Mouse (Mus musculus) lung, embryonic 16.5 days (tissue): ENCODE data around the gene Tmem236. TPM values are rescaled to one million over a fixed set of nuclear protein-coding genes. Genes with fewer than 3 reads are reported as not detected.

Source experiments
- ATAC-seq: fragments of 200-750 bp; cut with Nextera tagmentation; 2 replicates; pipeline ENCODE4 v1.8.0; 2017; ENCODE audit warnings: low read depth, mild to moderate bottlenecking, moderate library complexity
- H3K27ac ChIP-seq: fragments of 300-500 bp; sonication (generic); 2 replicates; pipeline ENCODE4 v1.5.1; 2014; ENCODE audit warnings: mild to moderate bottlenecking, control low read depth, low read length
- H3K27me3 ChIP-seq: fragments of 300-500 bp; sonication (generic); 2 replicates; pipeline ENCODE4 v1.6.1; 2014; ENCODE audit warnings: low read depth, low read length, mixed read lengths; ENCODE audit not compliant: control insufficient read depth, insufficient read depth
- H3K36me3 ChIP-seq: fragments of 300-500 bp; sonication (generic); 2 replicates; pipeline ENCODE4 v1.6.1; 2014; ENCODE audit warnings: low read length; ENCODE audit not compliant: control insufficient read depth, insufficient read depth
- H3K4me1 ChIP-seq: fragments of 300-500 bp; sonication (generic); replicated peaks from 2 replicates; pipeline ENCODE4 v1.6.1; 2014; ENCODE audit warnings: low read length, mixed read lengths; ENCODE audit not compliant: control insufficient read depth, insufficient read depth
- H3K4me2 ChIP-seq: fragments of 300-500 bp; sonication (generic); 2 replicates; pipeline ENCODE4 v1.6.1; 2014; ENCODE audit warnings: low read depth, low read length, control low read depth
- H3K4me3 ChIP-seq: fragments of 300-500 bp; sonication (generic); 2 replicates; pipeline ENCODE4 v1.5.1; 2014; ENCODE audit warnings: mild to moderate bottlenecking, low read length, control low read depth
- H3K9ac ChIP-seq: fragments of 300-500 bp; sonication (generic); 2 replicates; pipeline ENCODE4 v1.6.1; 2014; ENCODE audit warnings: low read length, control low read depth
- H3K9me3 ChIP-seq: fragments of 300-500 bp; sonication (generic); 2 replicates; pipeline ENCODE4 v1.6.1; 2016; ENCODE audit warnings: low read length; ENCODE audit not compliant: control insufficient read depth
- WGBS: fragments of 180-500 bp; shearing (Covaris S2); extraction: QIAGEN DNeasy Blood & Tissue Kit; methylation state at CpG from one replicate; pipeline ENCODE4 v1.1.7; 2014; 5-methylcytosine and 5-hydroxymethylcytosine counted together
- polyA plus RNA-seq: library from polyadenylated mRNA; unstranded; fragments of >200 nt; fragmentation: Nextera tagmentation; extraction: Ambion mirVana; gene quantifications from 2 replicates; pipeline ENCODE4 v1.2.1, GENCODE M21; 2015

Tmem236 gene
- polyA plus RNA-seq, 1 experiment from 2014 or later = 0.05 TPM

DNA sequence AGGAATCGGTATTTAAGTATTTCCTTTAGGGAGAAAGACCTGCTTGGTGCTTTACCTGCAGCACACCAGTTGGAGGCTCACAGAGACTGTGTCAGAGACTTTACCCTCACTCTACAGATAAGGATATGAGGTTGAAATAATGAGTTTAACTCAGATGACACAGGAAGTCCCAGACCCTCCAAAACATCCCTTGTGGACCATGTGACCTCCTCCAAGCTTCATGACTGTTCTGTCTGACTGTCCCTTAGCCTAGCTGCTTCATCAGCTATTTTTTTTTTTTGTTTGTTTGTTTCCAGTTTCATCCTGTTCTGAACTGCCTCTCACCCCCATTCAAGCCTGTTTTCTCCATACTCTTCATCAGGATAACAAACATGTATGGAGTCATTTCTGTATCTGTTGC is 58.6 kb downstream of the Tmem236 start:
- no peaks in the 10 kb centered on the region for H3K27me3 ChIP-seq
- no peak overlapping the region for H3K4me2 ChIP-seq
- ATAC-seq = no peak
- H3K9me3 ChIP-seq = no peaks in the 10 kb centered on the region
- 72% methylated on average over 1 of the region's 1 CpGs for WGBS
- peaks cover 3% of the 10 kb centered on the region; the same call in 1 of the 2 replicates for H3K4me1 ChIP-seq
- no peak overlapping the region for H3K27ac ChIP-seq
- no peak overlapping the region for H3K4me3 ChIP-seq
- no peaks in the 10 kb centered on the region for H3K36me3 ChIP-seq
- H3K9ac ChIP-seq = no peak overlapping the region

DNA sequence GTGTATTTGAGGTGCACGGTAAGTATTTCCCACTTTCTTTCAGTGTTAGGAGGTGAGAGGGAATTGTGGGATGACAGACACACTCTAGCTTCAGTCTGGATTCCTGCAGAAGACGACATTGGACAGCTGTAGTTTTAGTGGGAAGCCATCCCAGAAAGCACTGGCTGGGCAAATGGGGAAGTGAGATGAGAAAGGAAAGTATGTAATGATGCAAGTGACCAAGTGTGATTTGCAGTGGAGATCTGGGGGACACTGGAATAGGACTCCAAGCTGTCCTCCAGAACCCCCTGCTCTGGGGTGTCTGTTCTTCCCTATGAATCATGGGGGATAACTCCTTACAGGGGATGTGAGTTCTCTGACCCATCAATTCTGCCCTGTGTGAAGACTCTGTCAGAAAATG is 59.7 kb downstream of the Tmem236 start:
- Histone ChIP-seq H3K9ac (no peak overlapping the region), H3K36me3 (no peaks in the 10 kb centered on the region), H3K27me3 (no peaks in the 10 kb centered on the region), H3K9me3 (no peaks in the 10 kb centered on the region), H3K27ac (no peak overlapping the region), H3K4me3 (no peak overlapping the region), H3K4me2 (no peak overlapping the region), H3K4me1 (peaks cover 7% of the 10 kb centered on the region; the same call in 1 of the 2 replicates)
- 46% methylated on average over 2 of the region's 2 CpGs for WGBS
- ATAC-seq = no peak

DNA sequence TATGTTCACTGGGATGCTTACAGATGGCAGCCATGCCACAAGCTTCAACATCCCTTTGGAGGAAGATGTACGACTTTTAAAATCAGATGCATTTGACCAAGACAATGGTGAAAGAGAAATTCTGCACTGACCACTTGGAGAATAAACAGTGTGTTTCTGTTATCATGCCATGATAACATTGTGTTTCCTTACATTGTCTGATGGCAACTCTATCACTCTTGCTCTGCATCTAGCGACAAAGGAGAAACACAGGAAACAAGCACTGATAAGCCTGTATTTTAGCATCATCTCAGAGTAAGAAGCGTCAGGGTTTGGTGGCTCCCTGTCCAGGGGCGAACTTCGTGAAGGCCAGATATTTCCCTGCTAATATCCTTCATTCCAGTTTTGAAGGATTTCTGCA is 61.0 kb downstream of the Tmem236 start:
- Histone ChIP-seq H3K4me2 (no peak overlapping the region), H3K9me3 (no peaks in the 10 kb centered on the region), H3K4me1 (peaks cover 7% of the 10 kb centered on the region; the same call in 1 of the 2 replicates), H3K9ac (no peak overlapping the region), H3K27ac (no peak overlapping the region), H3K36me3 (no peaks in the 10 kb centered on the region), H3K4me3 (no peak overlapping the region), H3K27me3 (no peaks in the 10 kb centered on the region)
- no peak for ATAC-seq
- WGBS = 63% methylated on average over 5 of the region's 5 CpGs

DNA sequence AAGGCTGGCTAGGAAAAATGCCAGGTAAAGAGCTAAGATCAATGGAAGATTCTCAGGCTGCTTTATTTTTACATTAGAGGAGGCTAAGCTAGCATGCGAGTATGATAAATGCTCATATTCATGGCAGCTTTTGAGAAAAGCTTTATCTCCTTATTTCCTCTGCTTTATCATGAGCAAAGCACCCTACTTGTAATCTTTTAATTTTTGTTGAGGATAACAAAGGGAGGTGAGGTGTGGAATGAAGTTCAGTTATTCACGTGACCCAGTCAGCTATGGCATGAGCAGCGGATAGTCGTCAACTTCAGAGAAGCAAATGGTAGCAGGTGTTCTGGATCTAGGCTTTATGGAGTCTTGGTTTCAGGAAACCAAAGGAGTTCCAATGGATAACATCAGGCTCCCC is 62.6 kb downstream of the Tmem236 start:
- Histone ChIP-seq H3K4me1 (peaks cover 7% of the 10 kb centered on the region; the same call in 1 of the 2 replicates), H3K4me3 (no peak overlapping the region), H3K27ac (peak overlapping the region; percentile 39; the same call in 1 of the 2 replicates), H3K9me3 (no peaks in the 10 kb centered on the region), H3K9ac (no peak overlapping the region), H3K36me3 (no peaks in the 10 kb centered on the region), H3K4me2 (no peak overlapping the region), H3K27me3 (no peaks in the 10 kb centered on the region)
- no peak for ATAC-seq
- 70% methylated on average over 4 of the region's 4 CpGs for WGBS

DNA sequence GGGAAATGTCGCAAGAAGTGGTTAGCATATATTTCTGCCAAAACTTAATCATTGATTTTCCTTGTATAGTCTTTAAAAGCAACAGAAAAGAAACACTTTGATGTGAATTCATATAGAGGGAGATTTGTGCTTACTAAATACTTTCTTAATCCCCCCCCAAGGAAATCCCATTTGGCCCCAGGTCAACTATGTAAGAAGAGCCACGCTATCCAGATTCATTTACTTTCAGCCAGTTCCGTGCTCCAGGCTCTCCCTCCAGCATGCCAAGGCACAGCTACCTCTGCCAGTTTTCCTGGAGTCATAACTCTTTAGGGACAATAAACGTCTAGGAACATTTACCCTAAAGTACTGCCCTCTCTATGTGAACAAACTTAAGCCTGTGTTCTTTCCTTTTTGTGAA is 63.4 kb downstream of the Tmem236 start:
- peak overlapping the region; percentile 55 for H3K27ac ChIP-seq
- ATAC-seq = peak; percentile 77

DNA sequence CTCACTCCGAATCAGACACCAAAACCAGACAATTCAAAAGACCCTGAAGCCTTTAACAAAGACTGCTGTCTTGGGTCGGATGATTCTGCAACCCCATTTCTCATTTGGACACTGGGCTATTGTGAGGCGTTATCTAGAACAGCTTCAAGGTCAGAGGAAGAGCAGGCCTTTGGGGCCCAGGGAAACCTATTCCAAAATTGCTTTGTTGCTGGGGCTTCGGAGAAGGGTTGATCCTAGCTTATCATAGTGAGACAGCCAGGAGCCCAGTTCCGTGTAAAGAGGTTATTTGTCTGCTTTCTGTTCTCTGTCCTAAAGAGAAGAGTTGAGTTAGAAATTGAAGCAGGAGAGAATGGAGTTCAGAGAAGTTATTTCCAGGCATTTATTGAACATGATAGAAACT is 64.8 kb downstream of the Tmem236 start:
- Histone ChIP-seq H3K27ac (no peak overlapping the region; the same call in 1 of the 2 replicates), H3K27me3 (no peaks in the 10 kb centered on the region), H3K4me2 (no peak overlapping the region), H3K9me3 (no peaks in the 10 kb centered on the region), H3K4me3 (no peak overlapping the region), H3K9ac (no peak overlapping the region), H3K4me1 (peaks cover 7% of the 10 kb centered on the region; the same call in 1 of the 2 replicates), H3K36me3 (no peaks in the 10 kb centered on the region)
- ATAC-seq = no peak
- 63% methylated on average over 5 of the region's 5 CpGs for WGBS

More for the DNA sequence above, 63.4 kb downstream of the Tmem236 start:
- H3K9ac ChIP-seq = 0 out of 2 replicates have a peak overlapping the region, but pooled peaks have one; percentile 23
- no peaks in the 10 kb centered on the region for H3K36me3 ChIP-seq
- 32% methylated on average over 4 of the region's 4 CpGs for WGBS
- H3K27me3 ChIP-seq = no peaks in the 10 kb centered on the region
- no peaks in the 10 kb centered on the region for H3K9me3 ChIP-seq
- peaks cover 7% of the 10 kb centered on the region; the same call in 1 of the 2 replicates for H3K4me1 ChIP-seq
- peak overlapping the region; percentile 25 for H3K4me2 ChIP-seq
- H3K4me3 ChIP-seq = no peak overlapping the region

DNA sequence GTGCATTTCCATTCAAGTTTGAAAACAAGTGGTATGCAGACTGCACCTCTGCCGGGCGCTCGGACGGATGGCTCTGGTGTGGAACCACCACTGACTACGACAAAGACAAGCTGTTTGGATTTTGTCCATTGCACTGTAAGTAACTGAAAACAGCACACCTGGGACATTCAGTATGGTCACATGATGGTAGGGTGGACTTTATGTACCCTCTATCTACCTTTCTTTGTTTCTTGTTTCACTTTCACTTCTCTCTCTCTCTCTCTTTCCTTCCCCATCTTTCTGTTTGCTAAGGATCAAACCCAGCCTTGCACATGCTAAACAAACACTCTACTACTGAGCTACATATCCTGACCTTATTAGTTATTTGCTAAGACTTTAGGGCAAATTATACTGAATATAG is 69.8 kb downstream of the Tmem236 start:
- no peaks in the 10 kb centered on the region for H3K9me3 ChIP-seq
- no peak overlapping the region for H3K9ac ChIP-seq
- 79% methylated on average over 5 of the region's 5 CpGs for WGBS
- H3K27ac ChIP-seq = no peak overlapping the region
- H3K4me1 ChIP-seq = no peaks in the 10 kb centered on the region
- no peak overlapping the region for H3K4me3 ChIP-seq
- H3K36me3 ChIP-seq = no peaks in the 10 kb centered on the region
- H3K27me3 ChIP-seq = no peaks in the 10 kb centered on the region
- ATAC-seq = no peak
- H3K4me2 ChIP-seq = no peak overlapping the region

DNA sequence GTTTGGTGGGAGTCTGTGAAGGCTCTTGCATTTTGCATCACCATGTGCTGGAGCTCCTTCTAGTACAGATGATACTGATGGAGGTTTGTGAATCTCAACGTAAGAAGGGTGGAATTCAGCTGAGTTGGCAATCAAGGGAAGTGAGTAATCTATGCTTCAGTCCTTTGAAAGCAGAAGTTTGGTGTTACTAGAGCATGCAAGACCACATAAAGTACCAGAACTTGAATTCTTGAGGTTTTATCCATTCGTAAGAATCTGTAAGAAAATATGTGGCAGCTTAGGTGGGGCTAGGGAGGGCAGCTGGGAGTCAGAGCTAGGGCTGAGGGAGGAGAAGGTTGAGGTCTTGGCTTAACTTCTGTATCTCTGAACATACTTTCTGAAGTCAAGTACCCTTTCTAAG is 70.3 kb downstream of the Tmem236 start:
- no peak overlapping the region for H3K27ac ChIP-seq
- WGBS = 64% methylated on average over 2 of the region's 2 CpGs
- ATAC-seq = no peak
- H3K4me2 ChIP-seq = no peak overlapping the region
- no peak overlapping the region for H3K4me3 ChIP-seq
- no peaks in the 10 kb centered on the region for H3K27me3 ChIP-seq
- no peaks in the 10 kb centered on the region for H3K4me1 ChIP-seq
- no peaks in the 10 kb centered on the region for H3K36me3 ChIP-seq
- no peak overlapping the region for H3K9ac ChIP-seq
- H3K9me3 ChIP-seq = no peaks in the 10 kb centered on the region

DNA sequence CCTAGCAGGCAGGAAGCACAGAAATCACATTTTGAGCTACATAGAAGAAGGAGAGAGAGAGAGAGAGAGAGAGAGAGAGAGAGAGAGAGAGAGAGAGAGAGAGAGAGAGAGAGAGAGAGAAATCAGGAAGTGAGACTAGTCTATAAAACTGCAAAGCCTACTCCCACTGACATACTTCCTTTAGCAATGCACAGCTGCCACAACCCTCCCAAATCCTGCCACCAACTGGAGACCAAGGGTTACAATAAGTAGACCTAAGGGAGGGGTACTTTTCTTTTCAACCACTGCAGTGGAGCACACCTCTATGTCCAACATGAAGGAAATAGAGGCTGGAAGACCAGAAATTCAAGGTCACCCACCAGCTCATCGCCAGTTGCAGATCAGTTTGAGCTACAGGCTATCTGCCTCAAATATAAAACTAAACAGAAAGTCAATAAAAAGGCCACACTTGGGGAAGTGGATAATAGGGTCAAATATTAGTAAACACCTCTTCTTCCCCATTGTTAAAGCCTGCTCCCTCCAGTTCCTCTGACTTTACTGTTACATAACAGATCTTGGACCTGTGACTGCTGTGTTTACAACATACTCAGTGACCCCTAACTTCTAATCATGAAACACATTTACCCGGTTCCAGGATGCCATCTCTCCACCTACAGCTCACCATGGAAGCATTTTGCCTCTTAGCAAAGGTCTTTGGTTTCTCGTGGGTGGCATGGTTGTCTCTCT is 75.7 kb downstream of the Tmem236 start:
- WGBS = 59% methylated on average over 3 of the region's 3 CpGs
- H3K36me3 ChIP-seq = no peaks in the 10 kb centered on the region
- H3K9me3 ChIP-seq = no peaks in the 10 kb centered on the region
- no peak for ATAC-seq
- no peaks in the 10 kb centered on the region for H3K4me1 ChIP-seq
- no peaks in the 10 kb centered on the region for H3K27me3 ChIP-seq
- no peak overlapping the region for H3K27ac ChIP-seq
- H3K9ac ChIP-seq = no peak overlapping the region
- no peak overlapping the region for H3K4me2 ChIP-seq
- H3K4me3 ChIP-seq = no peak overlapping the region
